Mouse (Mus musculus) megakaryocyte, embryonic 14.5 days (primary cell): ENCODE results near the gene Creb5.

ENCODE experiments used
- FLI1 ChIP-seq: IDR thresholded peaks from 2 replicates; pipeline ENCODE4 v1.6.1; 2012; ENCODE audit warnings: low read length, inconsistent platforms, mixed read lengths
- GATA1 ChIP-seq: IDR thresholded peaks from 3 replicates; pipeline ENCODE4 v1.6.1; 2012; ENCODE audit warnings: mixed read lengths, low read length, inconsistent platforms, borderline replicate concordance

GRCm38 (mm10) chr6:53621295-53621694 is 334.2 kb downstream of the Creb5 start:
- TF ChIP-seq GATA1 (no peak), FLI1 (no peak)
